Mouse (Mus musculus): Measurements from ENCODE around the gene Tmem41a. TPM values are rescaled to one million over a fixed set of nuclear protein-coding genes. Genes with fewer than 3 reads are reported as not detected.
"Not testable (repeated sequence)": the region's sequence is repeated elsewhere in the genome, so short reads cannot be mapped to it uniquely, and the experiment has no call there.

Gene Tmem41a
- total and polyA plus RNA-seq, 3 experiments = 43.5 to 87.1 (median 62.0) TPM

DNA sequence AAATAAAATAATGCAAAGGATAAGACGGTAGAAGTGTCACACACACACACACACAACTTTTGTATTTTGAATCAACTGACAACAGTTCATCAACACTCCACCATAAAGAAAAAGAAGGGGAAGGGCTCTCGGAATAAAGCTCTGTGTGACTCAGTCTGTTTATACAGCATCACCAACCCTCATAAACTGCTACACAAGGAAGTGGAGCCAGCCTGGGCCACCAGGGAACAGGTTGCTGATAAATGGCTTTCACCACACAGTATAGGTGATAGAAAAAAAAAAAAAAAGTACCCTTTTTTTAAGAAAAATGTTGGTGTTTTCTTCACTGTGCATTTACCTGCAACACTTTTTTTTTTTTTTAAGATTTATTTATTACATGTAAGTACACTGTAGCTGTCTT is 44.4 kb upstream of the Tmem41a start:
- H3K4me1 ChIP-seq (ENCODE audit: control insufficient read depth in 1 of 2, insufficient read depth in 2 of 2) = peaks cover 10 to 37% of the 10 kb centered on the region in 2 experiments
- H3K9ac ChIP-seq (ENCODE audit: insufficient read depth, low read depth) = no peak overlapping the region
- no peak overlapping the region for H3K27ac ChIP-seq (ENCODE audit: insufficient read depth, low read depth)
- no peak overlapping the region for H3K4me3 ChIP-seq (replicated peaks in 1 of 3; ENCODE audit: low read depth in 2 of 3, low read length in 2 of 3, poor library complexity in 1 of 3)
- no peaks in the 10 kb centered on the region for H3K9me3 ChIP-seq (replicated peaks; ENCODE audit: low read length)
- dilution Hi-C loops (cut with MboI; ENCODE audit: extremely low pct_ligation_motif_present, extremely low pct_unique_long_range_greater_than_20kb, low sequenced_read_pairs) = no loop called here
- H3K79me2 ChIP-seq (replicated peaks; ENCODE audit: control insufficient read depth, extremely low read depth, insufficient read depth, poor library complexity, severe bottlenecking) = no peaks in the 10 kb centered on the region
- DNase-seq (ENCODE audit: extremely low read depth) = no peak
- no peak overlapping the region for H3K4me2 ChIP-seq (ENCODE audit: insufficient read depth, low read depth, poor library complexity, severe bottlenecking)
- TF ChIP-seq ELF1 (IDR thresholded peaks at IDR 0.05; ENCODE audit: low read depth, low read length) (no peak), NELFE (IDR thresholded peaks at IDR 0.05; ENCODE audit: low read depth, low read length) (no peak), ETS1 (conservative IDR thresholded peaks at IDR 0.05; ENCODE audit: low read depth, low read length) (no peak), USF2 (conservative IDR thresholded peaks at IDR 0.05; ENCODE audit: low read depth, low read length) (no peak), USF1 (IDR thresholded peaks at IDR 0.05; ENCODE audit: low read depth, low read length) (no peak), HCFC1 (IDR thresholded peaks at IDR 0.05; ENCODE audit: low read depth, low read length) (no peak), ZMIZ1 (IDR thresholded peaks at IDR 0.05; ENCODE audit: low read depth, low read length) (no peak), JUN (IDR thresholded peaks at IDR 0.05; ENCODE audit: insufficient read depth, low read depth, low read length) (no peak), POLR2AphosphoS2 (IDR thresholded peaks at IDR 0.05; ENCODE audit: low read depth, low read length) (no peak), RAD21 (IDR thresholded peaks at IDR 0.05; ENCODE audit: low read depth, low read length) (no peak)
- in situ Hi-C loops (cut with MboI; ENCODE audit: low pct_ligation_motif_present, low pct_unique_long_range_greater_than_20kb, low sequenced_read_pairs) = no loop called here
- H3K36me3 ChIP-seq (replicated peaks in 1 of 2; ENCODE audit: control insufficient read depth in 1 of 2, insufficient read depth in 1 of 2, low read length in 1 of 2) = no peaks in the 10 kb centered on the region
- no peaks in the 10 kb centered on the region for H3K27me3 ChIP-seq (replicated peaks)

DNA sequence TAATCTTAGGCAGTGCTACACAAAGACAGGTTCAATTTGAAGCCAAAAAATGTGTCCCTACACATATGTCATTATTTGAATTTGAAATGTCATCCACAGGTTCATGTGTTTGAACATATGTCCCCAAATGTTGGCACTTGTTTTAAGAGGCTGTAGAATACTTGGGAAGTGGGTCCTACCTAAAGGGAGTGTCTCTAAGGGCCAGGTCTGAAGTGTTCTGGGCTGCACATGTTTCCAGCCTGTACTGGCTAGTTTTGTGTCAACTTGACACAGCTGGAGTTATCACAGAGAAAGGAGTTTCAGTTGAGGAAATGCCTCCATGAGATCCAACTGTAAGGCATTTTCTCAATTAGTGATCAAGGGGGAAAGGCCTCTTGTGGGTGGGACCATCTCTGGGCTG is 43.5 kb upstream of the Tmem41a start:
- H3K4me3 ChIP-seq (replicated peaks in 1 of 3; ENCODE audit: low read depth in 2 of 3, low read length in 2 of 3, poor library complexity in 1 of 3); H3K27ac ChIP-seq (ENCODE audit: insufficient read depth, low read depth); H3K4me2 ChIP-seq (ENCODE audit: insufficient read depth, low read depth, poor library complexity, severe bottlenecking); DNase-seq (ENCODE audit: extremely low read depth); H3K27me3 ChIP-seq (replicated peaks); H3K36me3 ChIP-seq (replicated peaks in 1 of 2; ENCODE audit: control insufficient read depth in 1 of 2, insufficient read depth in 1 of 2, low read length in 1 of 2); H3K9ac ChIP-seq (ENCODE audit: insufficient read depth, low read depth); dilution Hi-C loops (cut with MboI; ENCODE audit: extremely low pct_ligation_motif_present, extremely low pct_unique_long_range_greater_than_20kb, low sequenced_read_pairs); H3K79me2 ChIP-seq (replicated peaks; ENCODE audit: control insufficient read depth, extremely low read depth, insufficient read depth, poor library complexity, severe bottlenecking); in situ Hi-C loops (cut with MboI; ENCODE audit: low pct_ligation_motif_present, low pct_unique_long_range_greater_than_20kb, low sequenced_read_pairs); H3K9me3 ChIP-seq (replicated peaks; ENCODE audit: low read length): not testable (repeated sequence)
- peaks cover 8 to 28% of the 10 kb centered on the region in 2 experiments for H3K4me1 ChIP-seq (ENCODE audit: control insufficient read depth in 1 of 2, insufficient read depth in 2 of 2)

DNA sequence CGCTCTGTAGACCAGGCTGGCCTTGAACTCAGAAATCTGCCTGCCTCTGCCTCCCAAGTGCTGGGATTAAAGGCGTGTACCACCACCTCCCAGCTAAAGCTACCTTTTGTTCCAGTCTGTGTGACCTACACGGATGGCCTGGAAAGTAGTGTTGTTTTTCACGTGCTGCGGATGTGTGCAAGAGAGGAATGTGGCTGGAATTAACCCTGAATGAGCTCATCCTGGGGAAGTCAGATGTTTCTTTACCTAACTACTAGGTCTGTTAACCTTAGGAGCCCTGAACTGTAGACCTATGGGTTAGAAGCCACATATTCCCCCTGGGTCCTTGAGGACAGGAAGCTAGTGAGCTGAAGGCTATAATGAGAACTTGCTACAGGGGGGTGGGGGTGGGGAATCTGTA is 40.6 kb upstream of the Tmem41a start:
- Histone ChIP-seq H3K9ac (ENCODE audit: insufficient read depth, low read depth) (no peak overlapping the region), H3K4me2 (ENCODE audit: insufficient read depth, low read depth, poor library complexity, severe bottlenecking) (no peak overlapping the region), H3K9me3 (replicated peaks; ENCODE audit: low read length) (no peaks in the 10 kb centered on the region), H3K4me1 (ENCODE audit: control insufficient read depth in 1 of 2, insufficient read depth in 2 of 2) (peaks cover 3 to 15% of the 10 kb centered on the region in 2 experiments; a peak in 3 of 4 replicates), H3K27ac (ENCODE audit: insufficient read depth, low read depth) (no peak overlapping the region), H3K36me3 (replicated peaks in 1 of 2; ENCODE audit: control insufficient read depth in 1 of 2, insufficient read depth in 1 of 2, low read length in 1 of 2) (no peaks in the 10 kb centered on the region), H3K4me3 (replicated peaks in 1 of 3; ENCODE audit: low read depth in 2 of 3, low read length in 2 of 3, poor library complexity in 1 of 3) (no peak overlapping the region), H3K27me3 (replicated peaks) (no peaks in the 10 kb centered on the region), H3K79me2 (replicated peaks; ENCODE audit: control insufficient read depth, extremely low read depth, insufficient read depth, poor library complexity, severe bottlenecking) (no peaks in the 10 kb centered on the region)
- in situ Hi-C loops (cut with MboI; ENCODE audit: low pct_ligation_motif_present, low pct_unique_long_range_greater_than_20kb, low sequenced_read_pairs) (no loop called here), dilution Hi-C loops (cut with MboI; ENCODE audit: extremely low pct_ligation_motif_present, extremely low pct_unique_long_range_greater_than_20kb, low sequenced_read_pairs) (no loop called here)
- DNase-seq (ENCODE audit: extremely low read depth) = peak; percentile 44
- no peak for TF ChIP-seq MAX (IDR thresholded peaks at IDR 0.05; ENCODE audit: low read length)
- TF ChIP-seq ETS1 (conservative IDR thresholded peaks at IDR 0.05; ENCODE audit: low read depth, low read length) = no peak
- TF ChIP-seq USF2 (conservative IDR thresholded peaks at IDR 0.05; ENCODE audit: low read depth, low read length) = no peak
- no peak for TF ChIP-seq ELF1 (IDR thresholded peaks at IDR 0.05; ENCODE audit: low read depth, low read length)
